Mouse (Mus musculus): ENCODE data around the gene Birc5. TPM values are rescaled to one million over a fixed set of nuclear protein-coding genes. Genes with fewer than 3 reads are reported as not detected.

Gene Birc5
- total and polyA plus RNA-seq, 2 experiments: 0.65 to 0.82 TPM

- Histone ChIP-seq H3K4me3 (ENCODE audit: insufficient read depth, low read depth, low read length) (no peak overlapping the region), H3K36me3 (ENCODE audit: control insufficient read depth, insufficient read depth, low read length) (no peaks in the 10 kb centered on the region), H3K4me1 (ENCODE audit: control insufficient read depth, insufficient read depth, low read length) (peaks cover 3% of the 10 kb centered on the region; the same call in 1 of the 2 replicates), H3K9ac (ENCODE audit: low read depth, low read length) (no peak overlapping the region), H3K27me3 (ENCODE audit: control insufficient read depth, insufficient read depth, low read length) (no peaks in the 10 kb centered on the region), H3K27ac (replicated peaks; ENCODE audit: insufficient read depth, low read depth, low read length) (no peak overlapping the region), H3K79me2 (ENCODE audit: control insufficient read depth, insufficient read depth, low read length) (peaks cover 6% of the 10 kb centered on the region; the same call in 1 of the 2 replicates)
- no peak for DNase-seq (ENCODE audit: extremely low read depth, low read depth, low spot score)
- TF ChIP-seq CTCF (IDR thresholded peaks at IDR 0.05; ENCODE audit: low read depth, low read length): no peak
- TF ChIP-seq POLR2A (IDR thresholded peaks at IDR 0.05; ENCODE audit: extremely low read depth, insufficient read depth, low read length): no peak
- 88% methylated on average over 3 of the region's 3 CpGs for WGBS
Measured at GRCm38 (mm10) chr11:117852875-117853274, 3.8 kb downstream of the Birc5 start.

GRCm38 (mm10) chr11:117854241-117854640, 5.2 kb downstream of the Birc5 start:
- H3K27me3 ChIP-seq (ENCODE audit: control insufficient read depth, insufficient read depth, low read length): no peaks in the 10 kb centered on the region
- DNase-seq (ENCODE audit: extremely low read depth, low read depth, low spot score): no peak
- no peak overlapping the region for H3K9ac ChIP-seq (ENCODE audit: low read depth, low read length)
- H3K27ac ChIP-seq (replicated peaks; ENCODE audit: insufficient read depth, low read depth, low read length): no peak overlapping the region
- H3K4me1 ChIP-seq (ENCODE audit: control insufficient read depth, insufficient read depth, low read length): no peaks in the 10 kb centered on the region
- H3K79me2 ChIP-seq (ENCODE audit: control insufficient read depth, insufficient read depth, low read length): peaks cover 5% of the 10 kb centered on the region; the same call in 1 of the 2 replicates
- no peak overlapping the region for H3K4me3 ChIP-seq (ENCODE audit: insufficient read depth, low read depth, low read length)
- WGBS: 96% methylated on average over 9 of the region's 9 CpGs
- H3K36me3 ChIP-seq (ENCODE audit: control insufficient read depth, insufficient read depth, low read length): no peaks in the 10 kb centered on the region
- TF ChIP-seq CTCF (IDR thresholded peaks at IDR 0.05; ENCODE audit: low read depth, low read length) (no peak), POLR2A (IDR thresholded peaks at IDR 0.05; ENCODE audit: extremely low read depth, insufficient read depth, low read length) (no peak)

- no peak overlapping the region for H3K4me3 ChIP-seq (ENCODE audit: insufficient read depth, low read depth, low read length)
- 0 out of 2 replicates have a peak, but pooled peaks cover under 1% of the 10 kb centered on the region for H3K27me3 ChIP-seq (ENCODE audit: control insufficient read depth, insufficient read depth, low read length)
- 94% methylated on average over 5 of the region's 5 CpGs for WGBS
- no peaks in the 10 kb centered on the region for H3K4me1 ChIP-seq (ENCODE audit: control insufficient read depth, insufficient read depth, low read length)
- no peaks in the 10 kb centered on the region for H3K79me2 ChIP-seq (ENCODE audit: control insufficient read depth, insufficient read depth, low read length)
- H3K36me3 ChIP-seq (ENCODE audit: control insufficient read depth, insufficient read depth, low read length): no peaks in the 10 kb centered on the region
- DNase-seq (ENCODE audit: extremely low read depth, low read depth, low spot score): no peak
- H3K9ac ChIP-seq (ENCODE audit: low read depth, low read length): no peak overlapping the region
- no peak for TF ChIP-seq CTCF (IDR thresholded peaks at IDR 0.05; ENCODE audit: low read depth, low read length)
- no peak for TF ChIP-seq POLR2A (IDR thresholded peaks at IDR 0.05; ENCODE audit: extremely low read depth, insufficient read depth, low read length)
- no peak overlapping the region for H3K27ac ChIP-seq (replicated peaks; ENCODE audit: insufficient read depth, low read depth, low read length)
Measured at GRCm38 (mm10) chr11:117855360-117855759, 6.3 kb downstream of the Birc5 start.

GRCm38 (mm10) chr11:117855975-117856374, 6.9 kb downstream of the Birc5 start:
- no peak overlapping the region for H3K4me3 ChIP-seq (ENCODE audit: insufficient read depth, low read depth, low read length)
- no peak for TF ChIP-seq CTCF (IDR thresholded peaks at IDR 0.05; ENCODE audit: low read depth, low read length)
- no peak for TF ChIP-seq POLR2A (IDR thresholded peaks at IDR 0.05; ENCODE audit: extremely low read depth, insufficient read depth, low read length)
- no peaks in the 10 kb centered on the region for H3K36me3 ChIP-seq (ENCODE audit: control insufficient read depth, insufficient read depth, low read length)
- 95% methylated on average over 1 of the region's 1 CpGs for WGBS
- no peak overlapping the region for H3K9ac ChIP-seq (ENCODE audit: low read depth, low read length)
- H3K27me3 ChIP-seq (ENCODE audit: control insufficient read depth, insufficient read depth, low read length): peaks cover 4% of the 10 kb centered on the region; the same call in 1 of the 2 replicates
- H3K79me2 ChIP-seq (ENCODE audit: control insufficient read depth, insufficient read depth, low read length): no peaks in the 10 kb centered on the region
- no peaks in the 10 kb centered on the region for H3K4me1 ChIP-seq (ENCODE audit: control insufficient read depth, insufficient read depth, low read length)
- no peak overlapping the region for H3K27ac ChIP-seq (replicated peaks; ENCODE audit: insufficient read depth, low read depth, low read length)
- no peak for DNase-seq (ENCODE audit: extremely low read depth, low read depth, low spot score)

- Histone ChIP-seq H3K27ac (replicated peaks; ENCODE audit: insufficient read depth, low read depth, low read length) (no peak overlapping the region), H3K79me2 (ENCODE audit: control insufficient read depth, insufficient read depth, low read length) (no peaks in the 10 kb centered on the region), H3K27me3 (ENCODE audit: control insufficient read depth, insufficient read depth, low read length) (peaks cover 4% of the 10 kb centered on the region; the same call in 1 of the 2 replicates), H3K9ac (ENCODE audit: low read depth, low read length) (no peak overlapping the region), H3K4me3 (ENCODE audit: insufficient read depth, low read depth, low read length) (no peak overlapping the region), H3K36me3 (ENCODE audit: control insufficient read depth, insufficient read depth, low read length) (no peaks in the 10 kb centered on the region), H3K4me1 (ENCODE audit: control insufficient read depth, insufficient read depth, low read length) (no peaks in the 10 kb centered on the region)
- no peak for TF ChIP-seq CTCF (IDR thresholded peaks at IDR 0.05; ENCODE audit: low read depth, low read length)
- no peak for TF ChIP-seq POLR2A (IDR thresholded peaks at IDR 0.05; ENCODE audit: extremely low read depth, insufficient read depth, low read length)
- WGBS: 96% methylated on average over 10 of the region's 10 CpGs
- no peak for DNase-seq (ENCODE audit: extremely low read depth, low read depth, low spot score)
Measured at GRCm38 (mm10) chr11:117857462-117857861, 8.4 kb downstream of the Birc5 start.

GRCm38 (mm10) chr11:117858392-117858791, 9.3 kb downstream of the Birc5 start:
- Histone ChIP-seq H3K4me3 (ENCODE audit: insufficient read depth, low read depth, low read length) (no peak overlapping the region), H3K36me3 (ENCODE audit: control insufficient read depth, insufficient read depth, low read length) (no peaks in the 10 kb centered on the region), H3K79me2 (ENCODE audit: control insufficient read depth, insufficient read depth, low read length) (no peaks in the 10 kb centered on the region), H3K4me1 (ENCODE audit: control insufficient read depth, insufficient read depth, low read length) (no peaks in the 10 kb centered on the region), H3K27me3 (ENCODE audit: control insufficient read depth, insufficient read depth, low read length) (peaks cover 4% of the 10 kb centered on the region; the same call in 1 of the 2 replicates), H3K27ac (replicated peaks; ENCODE audit: insufficient read depth, low read depth, low read length) (no peak overlapping the region), H3K9ac (ENCODE audit: low read depth, low read length) (no peak overlapping the region)
- 90% methylated on average over 3 of the region's 3 CpGs for WGBS
- DNase-seq (ENCODE audit: extremely low read depth, low read depth, low spot score): no peak
- TF ChIP-seq POLR2A (IDR thresholded peaks at IDR 0.05; ENCODE audit: extremely low read depth, insufficient read depth, low read length) (no peak), CTCF (IDR thresholded peaks at IDR 0.05; ENCODE audit: low read depth, low read length) (no peak)

Measured in liver, adult 2 months (tissue).